Mouse (Mus musculus): Measurements from ENCODE around the gene Mast1. TPM values are rescaled to one million over a fixed set of nuclear protein-coding genes. Genes with fewer than 3 reads are reported as not detected.

Mast1 gene
- not detected for polyA plus RNA-seq (2012; fragmentation: generic; extraction: Trizol)

DNA sequence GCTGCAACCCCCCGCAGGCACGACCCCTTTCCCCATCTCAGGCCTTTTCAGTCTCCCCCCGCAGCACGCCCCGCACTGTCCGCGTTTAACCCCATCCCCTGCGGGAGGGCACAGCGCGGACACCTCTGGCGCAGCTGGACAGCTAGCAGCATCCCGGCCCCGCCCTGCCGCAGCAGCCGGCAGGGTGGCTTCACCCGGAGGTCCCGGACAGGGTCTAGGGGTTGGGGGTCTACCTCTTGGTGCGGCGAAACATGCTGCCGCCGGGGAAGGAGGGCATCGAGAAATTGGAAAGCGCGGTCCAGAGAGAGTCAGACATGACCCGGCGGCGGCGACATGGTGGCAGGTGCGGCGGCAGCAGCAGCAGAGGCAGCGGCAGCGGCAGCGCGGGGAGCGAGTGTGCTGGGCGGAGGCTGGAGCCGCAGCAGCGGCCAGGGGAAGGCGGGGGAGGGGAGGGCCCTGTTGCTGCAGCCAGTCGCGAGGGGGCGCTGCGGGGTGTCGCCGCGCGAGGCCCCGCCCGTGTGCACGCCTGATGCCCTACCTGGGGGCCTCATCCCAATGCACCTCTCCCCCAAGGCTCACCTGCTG is at the start of gene Mast1:
Gene Mast1, minus strand, starts transcription at position 398 of the 585 bp plus-strand sequence.
- H3K4me2 ChIP-seq (ENCODE audit: low read depth): no peak within 1 kb of the TSS
- H3K36me3 ChIP-seq (ENCODE audit: control insufficient read depth, insufficient read depth): no peaks in the 10 kb centered on the region
- peaks cover 44% of the 10 kb centered on the region for H3K27me3 ChIP-seq (ENCODE audit: control insufficient read depth, insufficient read depth, insufficient read length)
- TF ChIP-seq USF1 (IDR thresholded peaks at IDR 0.05; ENCODE audit: low read depth) (no peak), TCF12 (IDR thresholded peaks at IDR 0.05; ENCODE audit: insufficient read depth, poor library complexity, severe bottlenecking) (no peak), MAX (IDR thresholded peaks at IDR 0.05; ENCODE audit: low read depth) (no peak), TCF3 (IDR thresholded peaks at IDR 0.05; ENCODE audit: insufficient read length, low read depth) (no peak), POLR2AphosphoS2 (IDR thresholded peaks at IDR 0.05; ENCODE audit: insufficient read length, low read depth) (no peak), POLR2A (IDR thresholded peaks at IDR 0.05; ENCODE audit: insufficient read length, low read depth) (no peak), E2F4 (IDR thresholded peaks at IDR 0.05; ENCODE audit: insufficient read depth) (no peak), CEBPB (IDR thresholded peaks at IDR 0.05; ENCODE audit: insufficient read depth, poor library complexity, severe bottlenecking) (no peak), REST (IDR thresholded peaks at IDR 0.05; ENCODE audit: insufficient read depth, insufficient read length) (no peak), MYOD1 (IDR thresholded peaks at IDR 0.05; ENCODE audit: control insufficient read depth in 1 of 3, insufficient read length in 2 of 3, low read depth in 2 of 3) (no peak), SRF (IDR thresholded peaks at IDR 0.05; ENCODE audit: control insufficient read depth, insufficient read length, low read depth) (no peak), MYOG (IDR thresholded peaks at IDR 0.05; ENCODE audit: control insufficient read depth in 1 of 3, insufficient read depth in 1 of 3, insufficient read length in 2 of 3, low read depth in 2 of 3) (no peak)
- no peak within 1 kb of the TSS for H3ac ChIP-seq (ENCODE audit: control insufficient read depth, insufficient read length)
- no peaks in the 10 kb centered on the region for H3K79me2 ChIP-seq (ENCODE audit: control insufficient read depth, insufficient read depth)
- H3K4me3 ChIP-seq: no peak within 1 kb of the TSS

DNA sequence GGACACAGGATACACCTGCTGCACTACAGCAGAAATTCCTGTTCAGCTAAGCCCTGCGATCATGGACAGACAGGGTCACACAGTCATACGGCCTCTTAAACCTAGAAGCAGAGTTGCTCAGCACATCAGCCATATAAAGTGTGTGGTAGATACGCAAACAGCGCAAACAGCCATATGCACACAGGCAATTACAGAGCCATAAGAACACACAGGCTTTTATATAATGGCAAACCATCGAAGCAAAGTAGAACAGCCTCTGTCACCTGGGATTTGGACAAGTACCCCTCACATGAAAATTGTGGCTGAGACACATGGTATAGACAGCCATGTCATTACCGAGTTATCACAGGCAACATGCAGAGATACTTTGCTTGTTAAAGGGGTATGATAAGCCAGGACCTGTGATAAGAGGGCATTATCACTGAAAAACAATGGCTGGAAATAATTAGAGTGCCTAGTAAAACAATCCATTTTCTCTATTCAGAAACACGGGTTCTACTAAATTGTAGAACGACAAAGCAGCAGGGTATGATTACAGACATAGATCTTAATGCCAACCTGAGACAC is 49.3 kb upstream of the Mast1 start:
- Histone ChIP-seq H3K4me3 (peak overlapping the region; percentile 24), H3K36me3 (ENCODE audit: control insufficient read depth, insufficient read depth) (no peaks in the 10 kb centered on the region), H3K27me3 (ENCODE audit: control insufficient read depth, insufficient read depth, insufficient read length) (no peaks in the 10 kb centered on the region), H3K79me2 (ENCODE audit: control insufficient read depth, insufficient read depth) (no peaks in the 10 kb centered on the region), H3K4me2 (ENCODE audit: low read depth) (peak overlapping the region; percentile 95), H3ac (ENCODE audit: control insufficient read depth, insufficient read length) (no peak overlapping the region)
- TF ChIP-seq REST (IDR thresholded peaks at IDR 0.05; ENCODE audit: insufficient read depth, insufficient read length) (no peak), TCF3 (IDR thresholded peaks at IDR 0.05; ENCODE audit: insufficient read length, low read depth) (no peak), SRF (IDR thresholded peaks at IDR 0.05; ENCODE audit: control insufficient read depth, insufficient read length, low read depth) (no peak), TCF12 (IDR thresholded peaks at IDR 0.05; ENCODE audit: insufficient read depth, poor library complexity, severe bottlenecking) (no peak), USF1 (IDR thresholded peaks at IDR 0.05; ENCODE audit: low read depth) (no peak), E2F4 (IDR thresholded peaks at IDR 0.05; ENCODE audit: insufficient read depth) (no peak), MYOD1 (IDR thresholded peaks at IDR 0.05; ENCODE audit: control insufficient read depth in 1 of 3, insufficient read length in 2 of 3, low read depth in 2 of 3) (no peak), POLR2AphosphoS2 (IDR thresholded peaks at IDR 0.05; ENCODE audit: insufficient read length, low read depth) (no peak), POLR2A (IDR thresholded peaks at IDR 0.05; ENCODE audit: insufficient read length, low read depth) (no peak), CEBPB (IDR thresholded peaks at IDR 0.05; ENCODE audit: insufficient read depth, poor library complexity, severe bottlenecking) (no peak), MYOG (IDR thresholded peaks at IDR 0.05; ENCODE audit: control insufficient read depth in 1 of 3, insufficient read depth in 1 of 3, insufficient read length in 2 of 3, low read depth in 2 of 3) (no peak), MAX (IDR thresholded peaks at IDR 0.05; ENCODE audit: low read depth) (no peak)

DNA sequence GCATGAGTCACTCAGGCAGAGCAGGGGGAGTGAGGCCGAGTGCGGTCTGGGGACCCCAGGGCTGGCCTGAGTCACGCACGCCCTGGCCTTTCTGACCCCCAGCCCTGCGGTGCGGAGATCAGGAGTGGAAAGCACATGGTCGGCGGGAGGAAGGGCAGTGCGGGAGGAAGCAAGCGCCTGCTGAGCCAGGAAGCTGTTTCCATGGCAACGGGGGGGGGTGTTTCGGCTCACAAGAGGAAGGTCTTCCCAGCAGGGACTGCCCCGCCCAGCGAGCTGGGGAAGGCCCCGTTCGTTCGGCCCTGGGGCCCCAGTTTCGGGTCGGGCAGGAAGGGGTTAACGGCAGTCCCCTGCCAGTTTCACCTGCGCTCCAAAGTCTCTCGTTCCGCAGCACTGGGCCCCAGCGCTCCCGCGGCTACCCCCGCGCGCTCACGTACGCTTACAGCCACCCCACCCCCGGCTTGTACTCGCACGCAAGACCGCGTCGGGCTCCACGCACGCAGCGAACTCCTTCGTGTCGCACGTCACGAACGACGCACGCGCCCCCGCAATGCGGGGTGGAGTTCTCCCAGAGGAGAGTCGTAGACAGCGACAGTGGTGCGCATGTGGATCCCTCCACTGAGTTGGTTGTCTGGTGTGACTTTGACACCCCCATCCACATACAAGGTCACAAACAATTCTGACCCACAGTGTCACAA is 48.7 kb upstream of the Mast1 start:
- no peaks in the 10 kb centered on the region for H3K36me3 ChIP-seq (ENCODE audit: control insufficient read depth, insufficient read depth)
- no peaks in the 10 kb centered on the region for H3K79me2 ChIP-seq (ENCODE audit: control insufficient read depth, insufficient read depth)
- H3K27me3 ChIP-seq (ENCODE audit: control insufficient read depth, insufficient read depth, insufficient read length): no peaks in the 10 kb centered on the region
- H3K4me3 ChIP-seq: peak overlapping the region; percentile 24
- H3ac ChIP-seq (ENCODE audit: control insufficient read depth, insufficient read length): peak overlapping the region; percentile 1
- TF ChIP-seq CEBPB (IDR thresholded peaks at IDR 0.05; ENCODE audit: insufficient read depth, poor library complexity, severe bottlenecking): no peak
- peak; percentile 32 for TF ChIP-seq POLR2AphosphoS2 (IDR thresholded peaks at IDR 0.05; ENCODE audit: insufficient read length, low read depth)
- TF ChIP-seq POLR2A (IDR thresholded peaks at IDR 0.05; ENCODE audit: insufficient read length, low read depth): peak; percentile 57
- peak; percentile 10 for TF ChIP-seq MAX (IDR thresholded peaks at IDR 0.05; ENCODE audit: low read depth)
- H3K4me2 ChIP-seq (ENCODE audit: low read depth): peak overlapping the region; percentile 95

DNA sequence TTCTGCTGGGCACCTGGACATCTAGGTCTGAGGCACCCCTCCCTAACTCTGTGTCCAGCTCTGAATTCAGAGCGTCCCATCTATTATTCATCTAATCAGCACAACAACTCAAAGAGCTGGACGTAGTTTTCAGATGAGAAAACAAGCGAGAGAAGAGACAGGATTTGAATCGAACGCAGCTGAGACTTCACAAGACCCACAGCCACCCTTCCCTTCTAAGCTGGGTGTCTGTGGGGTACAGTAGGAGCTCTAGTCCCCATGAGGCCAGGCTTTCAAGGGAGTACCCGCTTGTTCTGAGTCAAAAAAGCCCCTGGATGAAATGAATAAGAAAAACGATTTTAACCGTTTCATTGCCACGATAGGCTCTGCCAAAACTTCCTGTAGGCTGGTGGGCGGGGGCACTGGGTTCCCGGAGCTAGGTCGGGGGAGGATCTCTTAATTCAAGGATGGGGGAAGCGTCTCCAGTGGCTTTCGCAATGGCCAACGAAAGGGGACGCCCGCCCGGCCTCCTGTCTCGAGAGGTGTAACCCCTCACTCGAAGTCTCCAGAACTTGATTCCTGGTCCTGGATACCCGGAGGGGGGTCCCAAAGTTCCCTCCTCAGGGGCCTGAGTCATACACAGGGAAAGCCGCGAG is 48.0 kb upstream of the Mast1 start:
- H3K27me3 ChIP-seq (ENCODE audit: control insufficient read depth, insufficient read depth, insufficient read length): no peaks in the 10 kb centered on the region
- peak overlapping the region; percentile 1 for H3ac ChIP-seq (ENCODE audit: control insufficient read depth, insufficient read length)
- TF ChIP-seq CEBPB (IDR thresholded peaks at IDR 0.05; ENCODE audit: insufficient read depth, poor library complexity, severe bottlenecking): peak; percentile 57
- no peak for TF ChIP-seq TCF3 (IDR thresholded peaks at IDR 0.05; ENCODE audit: insufficient read length, low read depth)
- no peak for TF ChIP-seq MAX (IDR thresholded peaks at IDR 0.05; ENCODE audit: low read depth)
- TF ChIP-seq E2F4 (IDR thresholded peaks at IDR 0.05; ENCODE audit: insufficient read depth): no peak
- no peak for TF ChIP-seq MYOG (IDR thresholded peaks at IDR 0.05; ENCODE audit: control insufficient read depth in 1 of 3, insufficient read depth in 1 of 3, insufficient read length in 2 of 3, low read depth in 2 of 3)
- TF ChIP-seq POLR2AphosphoS2 (IDR thresholded peaks at IDR 0.05; ENCODE audit: insufficient read length, low read depth): no peak
- TF ChIP-seq POLR2A (IDR thresholded peaks at IDR 0.05; ENCODE audit: insufficient read length, low read depth): peak; percentile 2
- TF ChIP-seq SRF (IDR thresholded peaks at IDR 0.05; ENCODE audit: control insufficient read depth, insufficient read length, low read depth): no peak
- no peak for TF ChIP-seq MYOD1 (IDR thresholded peaks at IDR 0.05; ENCODE audit: control insufficient read depth in 1 of 3, insufficient read length in 2 of 3, low read depth in 2 of 3)
- TF ChIP-seq TCF12 (IDR thresholded peaks at IDR 0.05; ENCODE audit: insufficient read depth, poor library complexity, severe bottlenecking): no peak
- peak overlapping the region; percentile 95 for H3K4me2 ChIP-seq (ENCODE audit: low read depth)
- peak overlapping the region; percentile 24 for H3K4me3 ChIP-seq
- H3K36me3 ChIP-seq (ENCODE audit: control insufficient read depth, insufficient read depth): no peaks in the 10 kb centered on the region
- H3K79me2 ChIP-seq (ENCODE audit: control insufficient read depth, insufficient read depth): no peaks in the 10 kb centered on the region
